Comparison of ENCODE assay signal across 19 mouse cellular contexts in genomic region chr12:118844111-118844510, GRCm38 (mm10). TPM values are rescaled to one million over a fixed set of nuclear protein-coding genes. Genes with fewer than 3 reads are reported as not detected.
DNase-seq lines count a peak whose midpoint lies in the region; ATAC-seq lines count a peak whose summit lies in the region.
"Had no signal": no experiment of that assay in that cellular context is flagged by ENCODE, and none has a peak within 500 bp of the region (broad histone marks: within the 10 kb centered on the region; RNA-seq: fewer than 3 reads in every experiment).

No protein-coding gene starts in this region.

- peaks cover 51% of the 10 kb centered on the region for H3K27me3 ChIP-seq in embryonic facial prominence, embryonic 11.5 days (ENCODE audit: control insufficient read depth, insufficient read depth, low read length)
- H3K27me3 ChIP-seq in embryonic facial prominence, embryonic 10.5 days (replicated peaks; ENCODE audit: low read depth, poor library complexity, severe bottlenecking), result peaks cover 100% of the 10 kb centered on the region
- H3K27me3 ChIP-seq in forebrain, embryonic 14.5 days (replicated peaks; ENCODE audit: control insufficient read depth, insufficient read depth, low read length), result peaks cover 40% of the 10 kb centered on the region
- peaks cover 41% of the 10 kb centered on the region for H3K27me3 ChIP-seq in forebrain, embryonic 15.5 days

- no peaks in the 10 kb centered on the region for H3K36me3 ChIP-seq in embryonic facial prominence, embryonic 11.5 days (replicated peaks; ENCODE audit: control insufficient read depth, insufficient read depth, low read depth, low read length)
- no peaks in the 10 kb centered on the region for H3K36me3 ChIP-seq in embryonic facial prominence, embryonic 10.5 days (replicated peaks)
- no peaks in the 10 kb centered on the region for H3K36me3 ChIP-seq in forebrain, embryonic 14.5 days (ENCODE audit: control insufficient read depth, insufficient read depth, low read length)
- no peaks in the 10 kb centered on the region for H3K36me3 ChIP-seq in forebrain, embryonic 15.5 days
- H3K36me3 ChIP-seq: embryonic facial prominence, embryonic 12.5 days; intestine, embryonic 15.5 days had no signal

- H3K27ac ChIP-seq in embryonic facial prominence, embryonic 11.5 days (replicated peaks; ENCODE audit: low read depth, low read length), result no peak overlapping the region
- no peak overlapping the region for H3K27ac ChIP-seq in embryonic facial prominence, embryonic 10.5 days (replicated peaks)
- no peak overlapping the region for H3K27ac ChIP-seq in forebrain, embryonic 14.5 days (ENCODE audit: low read depth, low read length)
- no peak overlapping the region for H3K27ac ChIP-seq in forebrain, embryonic 15.5 days (replicated peaks)
- H3K27ac ChIP-seq: embryonic facial prominence, embryonic 12.5 days; hindbrain, embryonic 14.5 days; intestine, embryonic 15.5 days had no signal

- H3K9ac ChIP-seq in embryonic facial prominence, embryonic 11.5 days (replicated peaks; ENCODE audit: low read length), result no peak overlapping the region
- H3K9ac ChIP-seq in forebrain, embryonic 14.5 days (ENCODE audit: low read length), result no peak overlapping the region
- H3K9ac ChIP-seq in forebrain, embryonic 15.5 days (replicated peaks), result no peak overlapping the region
- H3K9ac ChIP-seq: embryonic facial prominence, embryonic 12.5 days; hindbrain, embryonic 14.5 days; intestine, embryonic 15.5 days had no signal

- no peak overlapping the region for H3K4me3 ChIP-seq in embryonic facial prominence, embryonic 11.5 days (ENCODE audit: low read depth, low read length)
- no peak overlapping the region for H3K4me3 ChIP-seq in embryonic facial prominence, embryonic 10.5 days
- H3K4me3 ChIP-seq in forebrain, embryonic 14.5 days (ENCODE audit: low read depth, low read length), result no peak overlapping the region
- no peak overlapping the region for H3K4me3 ChIP-seq in forebrain, embryonic 15.5 days
- H3K4me3 ChIP-seq: embryonic facial prominence, embryonic 12.5 days; intestine, embryonic 15.5 days had no signal

- H3K9me3 ChIP-seq in embryonic facial prominence, embryonic 11.5 days (replicated peaks; ENCODE audit: control insufficient read depth, low read length), result no peaks in the 10 kb centered on the region
- no peaks in the 10 kb centered on the region for H3K9me3 ChIP-seq in embryonic facial prominence, embryonic 10.5 days
- H3K9me3 ChIP-seq in forebrain, embryonic 14.5 days (replicated peaks; ENCODE audit: control insufficient read depth, low read length), result no peaks in the 10 kb centered on the region
- no peaks in the 10 kb centered on the region for H3K9me3 ChIP-seq in forebrain, embryonic 15.5 days
- H3K9me3 ChIP-seq: embryonic facial prominence, embryonic 12.5 days; intestine, embryonic 15.5 days had no signal

- H3K4me2 ChIP-seq in embryonic facial prominence, embryonic 11.5 days (ENCODE audit: low read depth, low read length), result no peak overlapping the region
- peak overlapping the region; percentile 55; the same call in 1 of the 2 replicates for H3K4me2 ChIP-seq in forebrain, embryonic 14.5 days (ENCODE audit: low read length)
- no peak overlapping the region for H3K4me2 ChIP-seq in forebrain, embryonic 15.5 days (replicated peaks)
- H3K4me2 ChIP-seq: embryonic facial prominence, embryonic 12.5 days; intestine, embryonic 15.5 days had no signal

- no peak for ATAC-seq in embryonic facial prominence, embryonic 11.5 days (replicated peaks; ENCODE audit: insufficient number of reproducible peaks, low FRiP score, low TSS enrichment, low read depth)
- ATAC-seq in forebrain, embryonic 14.5 days, result no peak
- ATAC-seq in forebrain, embryonic 15.5 days (replicated peaks), result no peak
- ATAC-seq: intestine, embryonic 15.5 days had no signal

- DNase-seq in embryonic facial prominence, embryonic 11.5 days (ENCODE audit: low spot score), result peak; percentile 3
- no peak for DNase-seq in embryonic facial prominence, embryonic 10.5 days (ENCODE audit: low spot score)
- DNase-seq in forebrain, embryonic 14.5 days (ENCODE audit: low spot score), result no peak
- DNase-seq in retina, embryonic 14.5 days (ENCODE audit: low spot score), result peak; percentile 18
- DNase-seq in retina, postnatal 1 day, result no peak
- DNase-seq in cerebellum, postnatal 36 days, result no peak
- DNase-seq: adrenal gland, postnatal 10 days; cerebellum, adult 18-20 months; cerebellum, adult 9-11 months; gastrocnemius, postnatal 36 days; heart, adult 11 months; heart, postnatal 10 days; heart, postnatal 4 days; kidney, adult 18-20 months had no signal

- peaks cover 4% of the 10 kb centered on the region for H3K4me1 ChIP-seq in embryonic facial prominence, embryonic 11.5 days (ENCODE audit: control insufficient read depth, insufficient read depth, low read length)
- peaks cover 27% of the 10 kb centered on the region for H3K4me1 ChIP-seq in embryonic facial prominence, embryonic 10.5 days
- H3K4me1 ChIP-seq in forebrain, embryonic 14.5 days (ENCODE audit: control insufficient read depth, insufficient read depth, low read length), result peaks cover 3% of the 10 kb centered on the region; the same call in 1 of the 2 replicates
- peaks cover 49% of the 10 kb centered on the region for H3K4me1 ChIP-seq in forebrain, embryonic 15.5 days

RNA-seq across cellular contexts. Expression of gene Sp8, which starts 2.0 kb away (rescaled TPM):
- 6.6 and 6.8 TPM in 2 replicates for polyA plus RNA-seq in embryonic facial prominence, embryonic 11.5 days (2014; fragmentation: Nextera tagmentation; extraction: Ambion mirVana)
- 7.2 and 8.1 TPM in 2 replicates for polyA plus RNA-seq in embryonic facial prominence, embryonic 10.5 days (2016; fragmentation: Nextera tagmentation; extraction: Ambion mirVana)
- 10.6 and 11.3 TPM in 2 replicates for polyA plus RNA-seq in forebrain, embryonic 14.5 days (2014; fragmentation: Nextera tagmentation; extraction: Ambion mirVana)
- polyA plus RNA-seq in forebrain, embryonic 15.5 days (2015; fragmentation: Nextera tagmentation; extraction: Ambion mirVana), result 15.4 and 15.8 TPM in 2 replicates
- polyA plus RNA-seq: heart, embryonic 14.5 days; intestine, embryonic 15.5 days had no signal

Comparison
In these comparisons a context has a peak if more than half of its experiments do, and no peak if none do; other contexts are left out.
1. DNase-seq: peak in embryonic facial prominence, embryonic 11.5 days (single experiment) and retina, embryonic 14.5 days (single experiment); none in embryonic facial prominence, embryonic 10.5 days (single experiment), forebrain, embryonic 14.5 days (single experiment), retina, postnatal 1 day (single experiment) and cerebellum, postnatal 36 days (0 of 2).